Mouse (Mus musculus): ENCODE results near the gene Fgd5.
"Not testable (repeated sequence)": the region's sequence is repeated elsewhere in the genome, so short reads cannot be mapped to it uniquely, and the experiment has no call there.

- not testable (repeated sequence) for TF ChIP-seq CTCF (IDR thresholded peaks at IDR 0.05; ENCODE audit: control insufficient read depth, insufficient read depth, low read length); POLR2A (IDR thresholded peaks at IDR 0.05; ENCODE audit: borderline replicate concordance, control insufficient read depth, low read depth, low read length)
These were observed 110.5 kb downstream of the Fgd5 start for GRCm38 (mm10) chr6:92089141-92089540.

Data from bone marrow, adult 2 months (tissue).